ENCODE assay signal across 10 mouse cellular contexts in genomic region chr13:24518887-24519286, GRCm38 (mm10).
DNase-seq lines count a peak whose midpoint lies in the region; ATAC-seq lines count a peak whose summit lies in the region.
"Had no signal": no experiment of that assay in that cellular context is flagged by ENCODE, and none has a peak within 500 bp of the region (broad histone marks: within the 10 kb centered on the region; RNA-seq: fewer than 3 reads in every experiment).

No protein-coding gene starts in this region.

- H3K27ac ChIP-seq in kidney, embryonic 15.5 days, result no peak overlapping the region
- H3K27ac ChIP-seq in intestine, embryonic 16.5 days (ENCODE audit: low read length), result no peak overlapping the region
- H3K27ac ChIP-seq: embryonic facial prominence, embryonic 15.5 days; liver, embryonic 15.5 days had no signal

- DNase-seq in kidney, adult 18-20 months, result peak; percentile 67
- DNase-seq in CD4-positive, CD25-positive, alpha-beta regulatory T cell, adult 2 months (ENCODE audit: low read depth, low spot score), result peak; percentile 85
- DNase-seq in adipocyte (ENCODE audit: low spot score), result peak; percentile 44
- DNase-seq in kidney, postnatal 36 days, result peak; percentile 41 to 80
- DNase-seq in retina, embryonic 14.5 days (ENCODE audit: low spot score), result peak; percentile 74

- WGBS in kidney, embryonic 15.5 days, result 45% methylated on average over 6 of the region's 6 CpGs
- 42% methylated on average over 6 of the region's 6 CpGs for WGBS in intestine, embryonic 16.5 days

- H3K4me1 ChIP-seq in kidney, embryonic 15.5 days, result 0 out of 2 replicates have a peak, but pooled peaks cover 4% of the 10 kb centered on the region
- H3K4me1 ChIP-seq in intestine, embryonic 16.5 days (ENCODE audit: control insufficient read depth, insufficient read depth, low read length), result 0 out of 2 replicates have a peak, but pooled peaks cover 5% of the 10 kb centered on the region

- no peak for ATAC-seq in kidney, embryonic 15.5 days (replicated peaks; ENCODE audit: low FRiP score)
- ATAC-seq in erythroid progenitor cell, adult 5-6 weeks (replicated peaks; ENCODE audit: low FRiP score, poor library complexity, severe bottlenecking), result peak; percentile 76
- ATAC-seq in intestine, embryonic 16.5 days, result no peak

- H3K36me3 ChIP-seq in kidney, embryonic 15.5 days, result no peaks in the 10 kb centered on the region
- no peaks in the 10 kb centered on the region for H3K36me3 ChIP-seq in intestine, embryonic 16.5 days (ENCODE audit: control insufficient read depth, insufficient read depth, low read length)
- H3K36me3 ChIP-seq: embryonic facial prominence, embryonic 15.5 days; liver, embryonic 15.5 days had no signal

- no peak overlapping the region for H3K9ac ChIP-seq in kidney, embryonic 15.5 days
- H3K9ac ChIP-seq in intestine, embryonic 16.5 days (ENCODE audit: low read depth, low read length), result no peak overlapping the region
- H3K9ac ChIP-seq: embryonic facial prominence, embryonic 15.5 days; liver, embryonic 15.5 days had no signal

- H3K27me3 ChIP-seq in kidney, embryonic 15.5 days, result no peaks in the 10 kb centered on the region
- no peaks in the 10 kb centered on the region for H3K27me3 ChIP-seq in intestine, embryonic 16.5 days (replicated peaks; ENCODE audit: control insufficient read depth, insufficient read depth, low read length)
- H3K27me3 ChIP-seq: embryonic facial prominence, embryonic 15.5 days; liver, embryonic 15.5 days had no signal

- H3K4me3 ChIP-seq in kidney, embryonic 15.5 days (replicated peaks), result no peak overlapping the region
- no peak overlapping the region for H3K4me3 ChIP-seq in intestine, embryonic 16.5 days (ENCODE audit: low read length)
- H3K4me3 ChIP-seq: embryonic facial prominence, embryonic 15.5 days; liver, embryonic 15.5 days had no signal

- H3K9me3 ChIP-seq in kidney, embryonic 15.5 days (replicated peaks), result no peaks in the 10 kb centered on the region
- H3K9me3 ChIP-seq in intestine, embryonic 16.5 days (ENCODE audit: control insufficient read depth, low read length), result no peaks in the 10 kb centered on the region
- H3K9me3 ChIP-seq: embryonic facial prominence, embryonic 15.5 days; liver, embryonic 15.5 days had no signal

- no peak overlapping the region for H3K4me2 ChIP-seq in kidney, embryonic 15.5 days
- H3K4me2 ChIP-seq in intestine, embryonic 16.5 days (ENCODE audit: low read depth, low read length), result no peak overlapping the region
- H3K4me2 ChIP-seq: embryonic facial prominence, embryonic 15.5 days; liver, embryonic 15.5 days had no signal
